Mouse (Mus musculus): Measurements from ENCODE around the gene Gm49318. TPM values are rescaled to one million over a fixed set of nuclear protein-coding genes. Genes with fewer than 3 reads are reported as not detected.

The Gm49318 gene
- polyA plus RNA-seq (2012; rRNA removed) = 0.21 TPM in 1 of 2 replicates, not detected in the other

GRCm38 (mm10) chr9:22070791-22071573, at the start of gene Gm49318, which contains the start of gene Zfp653:
Gm49318 (minus strand) TSS chr9:22071259.
Zfp653 (minus strand) TSS chr9:22071376.
- TF ChIP-seq CTCF (IDR thresholded peaks at IDR 0.05; ENCODE audit: extremely low read depth, insufficient read depth, low read length) (no peak), POLR2A (IDR thresholded peaks at IDR 0.05; ENCODE audit: extremely low read depth, insufficient read depth, low read length) (peak; percentile 92)

GRCm38 (mm10) chr9:22119543-22119942, 48.5 kb upstream of the Gm49318 start:
- Histone ChIP-seq H3K4me1 (ENCODE audit: control insufficient read depth, insufficient read depth, low read length) (peaks cover 5% of the 10 kb centered on the region; the same call in 1 of the 2 replicates), H3K27ac (ENCODE audit: insufficient read depth, low read length) (no peak overlapping the region), H3K4me3 (ENCODE audit: insufficient read depth, low read length) (no peak overlapping the region)
- TF ChIP-seq CTCF (IDR thresholded peaks at IDR 0.05; ENCODE audit: extremely low read depth, insufficient read depth, low read length) = no peak
- no peak for TF ChIP-seq POLR2A (IDR thresholded peaks at IDR 0.05; ENCODE audit: extremely low read depth, insufficient read depth, low read length)

More at GRCm38 (mm10) chr9:22070791-22071573, at the start of gene Gm49318, which contains the start of gene Zfp653:
- Histone ChIP-seq H3K4me1 (ENCODE audit: control insufficient read depth, insufficient read depth, low read length) (no peaks in the 10 kb centered on the region), H3K4me3 (ENCODE audit: insufficient read depth, low read length) (peak within 1 kb of the TSS; percentile 48), H3K27ac (ENCODE audit: insufficient read depth, low read length) (peak within 1 kb of the TSS; percentile 82; the same call in 1 of the 2 replicates)

- Histone ChIP-seq H3K4me1 (ENCODE audit: control insufficient read depth, insufficient read depth, low read length) (peaks cover 5% of the 10 kb centered on the region; the same call in 1 of the 2 replicates), H3K27ac (ENCODE audit: insufficient read depth, low read length) (no peak overlapping the region), H3K4me3 (ENCODE audit: insufficient read depth, low read length) (peak overlapping the region; percentile 47)
- TF ChIP-seq POLR2A (IDR thresholded peaks at IDR 0.05; ENCODE audit: extremely low read depth, insufficient read depth, low read length) (no peak), CTCF (IDR thresholded peaks at IDR 0.05; ENCODE audit: extremely low read depth, insufficient read depth, low read length) (peak; percentile 61)
Observed at GRCm38 (mm10) chr9:22117754-22118456, 46.8 kb upstream of the Gm49318 start.

- H3K27ac ChIP-seq (ENCODE audit: insufficient read depth, low read length) = no peak within 1 kb of the TSS
- TF ChIP-seq POLR2A (IDR thresholded peaks at IDR 0.05; ENCODE audit: extremely low read depth, insufficient read depth, low read length) (peak; percentile 97), CTCF (IDR thresholded peaks at IDR 0.05; ENCODE audit: extremely low read depth, insufficient read depth, low read length) (no peak)
- peaks cover 5% of the 10 kb centered on the region; the same call in 1 of the 2 replicates for H3K4me1 ChIP-seq (ENCODE audit: control insufficient read depth, insufficient read depth, low read length)
Observed at GRCm38 (mm10) chr9:22116740-22117426, 45.8 kb upstream of the Gm49318 start, which contains the start of gene Elof1. Elof1 (minus strand) TSS chr9:22117172.

GRCm38 (mm10) chr9:22116086-22116485, 45.0 kb upstream of the Gm49318 start:
- peak overlapping the region; percentile 47 for H3K4me3 ChIP-seq (ENCODE audit: insufficient read depth, low read length)
- H3K27ac ChIP-seq (ENCODE audit: insufficient read depth, low read length) = no peak overlapping the region

More at GRCm38 (mm10) chr9:22116740-22117426, 45.8 kb upstream of the Gm49318 start, which contains the start of gene Elof1:
- H3K4me3 ChIP-seq (ENCODE audit: insufficient read depth, low read length) = peak within 1 kb of the TSS; percentile 47

GRCm38 (mm10) chr9:22115635-22116034, 44.6 kb upstream of the Gm49318 start:
- H3K4me1 ChIP-seq (ENCODE audit: control insufficient read depth, insufficient read depth, low read length) = peaks cover 5% of the 10 kb centered on the region; the same call in 1 of the 2 replicates
- H3K27ac ChIP-seq (ENCODE audit: insufficient read depth, low read length) = no peak overlapping the region
- H3K4me3 ChIP-seq (ENCODE audit: insufficient read depth, low read length) = peak overlapping the region; percentile 47; the same call in 1 of the 2 replicates
- TF ChIP-seq CTCF (IDR thresholded peaks at IDR 0.05; ENCODE audit: extremely low read depth, insufficient read depth, low read length) (no peak), POLR2A (IDR thresholded peaks at IDR 0.05; ENCODE audit: extremely low read depth, insufficient read depth, low read length) (no peak)

More at GRCm38 (mm10) chr9:22116086-22116485, 45.0 kb upstream of the Gm49318 start:
- TF ChIP-seq POLR2A (IDR thresholded peaks at IDR 0.05; ENCODE audit: extremely low read depth, insufficient read depth, low read length) = no peak
- TF ChIP-seq CTCF (IDR thresholded peaks at IDR 0.05; ENCODE audit: extremely low read depth, insufficient read depth, low read length) = no peak
- peaks cover 5% of the 10 kb centered on the region; the same call in 1 of the 2 replicates for H3K4me1 ChIP-seq (ENCODE audit: control insufficient read depth, insufficient read depth, low read length)

GRCm38 (mm10) chr9:22108194-22108593, 37.1 kb upstream of the Gm49318 start:
- Histone ChIP-seq H3K4me3 (ENCODE audit: insufficient read depth, low read length) (no peak overlapping the region), H3K4me1 (ENCODE audit: control insufficient read depth, insufficient read depth, low read length) (no peaks in the 10 kb centered on the region), H3K27ac (ENCODE audit: insufficient read depth, low read length) (no peak overlapping the region)
- TF ChIP-seq POLR2A (IDR thresholded peaks at IDR 0.05; ENCODE audit: extremely low read depth, insufficient read depth, low read length) (no peak), CTCF (IDR thresholded peaks at IDR 0.05; ENCODE audit: extremely low read depth, insufficient read depth, low read length) (no peak)

GRCm38 (mm10) chr9:22099922-22100321, 28.9 kb upstream of the Gm49318 start:
- Histone ChIP-seq H3K27ac (ENCODE audit: insufficient read depth, low read length) (no peak overlapping the region), H3K4me3 (ENCODE audit: insufficient read depth, low read length) (no peak overlapping the region), H3K4me1 (ENCODE audit: control insufficient read depth, insufficient read depth, low read length) (no peaks in the 10 kb centered on the region; the same call in 1 of the 2 replicates)
- no peak for TF ChIP-seq POLR2A (IDR thresholded peaks at IDR 0.05; ENCODE audit: extremely low read depth, insufficient read depth, low read length)
- no peak for TF ChIP-seq CTCF (IDR thresholded peaks at IDR 0.05; ENCODE audit: extremely low read depth, insufficient read depth, low read length)

Measured in cortical plate, adult 2 months (tissue).